Mouse (Mus musculus): ENCODE data around the gene Ppm1b. TPM values are rescaled to one million over a fixed set of nuclear protein-coding genes. Genes with fewer than 3 reads are reported as not detected.

Gene Ppm1b
- polyA plus RNA-seq, 1 experiment = 159 TPM

- TF ChIP-seq POLR2A (IDR thresholded peaks at IDR 0.05; ENCODE audit: control insufficient read depth, low read depth, low read length) = no peak
- no peak for TF ChIP-seq CTCF (IDR thresholded peaks at IDR 0.05; ENCODE audit: control insufficient read depth, insufficient read depth, insufficient replicate concordance, low read depth, low read length)
These were observed 13.5 kb upstream of the Ppm1b start for GRCm38 (mm10) chr17:84943033-84943393.

GRCm38 (mm10) chr17:84944348-84944747 is 12.2 kb upstream of the Ppm1b start:
- no peak overlapping the region for H3K27ac ChIP-seq (ENCODE audit: control insufficient read depth, insufficient read depth, low read depth, low read length)
- H3K36me3 ChIP-seq (ENCODE audit: control insufficient read depth, insufficient read depth, low read length) = no peaks in the 10 kb centered on the region
- TF ChIP-seq POLR2A (IDR thresholded peaks at IDR 0.05; ENCODE audit: control insufficient read depth, low read depth, low read length) (no peak), CTCF (IDR thresholded peaks at IDR 0.05; ENCODE audit: control insufficient read depth, insufficient read depth, insufficient replicate concordance, low read depth, low read length) (no peak)
- no peak overlapping the region for H3K4me3 ChIP-seq (ENCODE audit: control insufficient read depth, low read depth, low read length)
- no peaks in the 10 kb centered on the region for H3K27me3 ChIP-seq (ENCODE audit: control insufficient read depth, insufficient read depth, low read length)
- H3K4me1 ChIP-seq (ENCODE audit: control insufficient read depth, insufficient read depth, low read length) = no peaks in the 10 kb centered on the region

More at GRCm38 (mm10) chr17:84943033-84943393, 13.5 kb upstream of the Ppm1b start:
- H3K27ac ChIP-seq (ENCODE audit: control insufficient read depth, insufficient read depth, low read depth, low read length) = no peak overlapping the region
- no peaks in the 10 kb centered on the region for H3K4me1 ChIP-seq (ENCODE audit: control insufficient read depth, insufficient read depth, low read length)
- no peak overlapping the region for H3K4me3 ChIP-seq (ENCODE audit: control insufficient read depth, low read depth, low read length)
- no peaks in the 10 kb centered on the region for H3K27me3 ChIP-seq (ENCODE audit: control insufficient read depth, insufficient read depth, low read length)
- no peaks in the 10 kb centered on the region for H3K36me3 ChIP-seq (ENCODE audit: control insufficient read depth, insufficient read depth, low read length)

- no peaks in the 10 kb centered on the region for H3K4me1 ChIP-seq (ENCODE audit: control insufficient read depth, insufficient read depth, low read length)
- H3K27me3 ChIP-seq (ENCODE audit: control insufficient read depth, insufficient read depth, low read length) = no peaks in the 10 kb centered on the region
- H3K27ac ChIP-seq (ENCODE audit: control insufficient read depth, insufficient read depth, low read depth, low read length) = no peak overlapping the region
- no peaks in the 10 kb centered on the region for H3K36me3 ChIP-seq (ENCODE audit: control insufficient read depth, insufficient read depth, low read length)
- H3K4me3 ChIP-seq (ENCODE audit: control insufficient read depth, low read depth, low read length) = no peak overlapping the region
- TF ChIP-seq CTCF (IDR thresholded peaks at IDR 0.05; ENCODE audit: control insufficient read depth, insufficient read depth, insufficient replicate concordance, low read depth, low read length) (no peak), POLR2A (IDR thresholded peaks at IDR 0.05; ENCODE audit: control insufficient read depth, low read depth, low read length) (no peak)
These were observed 4.0 kb upstream of the Ppm1b start for GRCm38 (mm10) chr17:84952521-84952920.

GRCm38 (mm10) chr17:84953776-84954175 is 2.8 kb upstream of the Ppm1b start:
- TF ChIP-seq POLR2A (IDR thresholded peaks at IDR 0.05; ENCODE audit: control insufficient read depth, low read depth, low read length) (no peak), CTCF (IDR thresholded peaks at IDR 0.05; ENCODE audit: control insufficient read depth, insufficient read depth, insufficient replicate concordance, low read depth, low read length) (no peak)
- Histone ChIP-seq H3K36me3 (ENCODE audit: control insufficient read depth, insufficient read depth, low read length) (no peaks in the 10 kb centered on the region), H3K27ac (ENCODE audit: control insufficient read depth, insufficient read depth, low read depth, low read length) (no peak overlapping the region), H3K4me3 (ENCODE audit: control insufficient read depth, low read depth, low read length) (no peak overlapping the region), H3K27me3 (ENCODE audit: control insufficient read depth, insufficient read depth, low read length) (no peaks in the 10 kb centered on the region), H3K4me1 (ENCODE audit: control insufficient read depth, insufficient read depth, low read length) (no peaks in the 10 kb centered on the region)

- Histone ChIP-seq H3K36me3 (ENCODE audit: control insufficient read depth, insufficient read depth, low read length) (no peaks in the 10 kb centered on the region), H3K27ac (ENCODE audit: control insufficient read depth, insufficient read depth, low read depth, low read length) (no peak overlapping the region)
These were observed 1.7 kb upstream of the Ppm1b start for GRCm38 (mm10) chr17:84954881-84955280.

GRCm38 (mm10) chr17:84956931-84957486 is 468 bp downstream of the Ppm1b start:
- Histone ChIP-seq H3K36me3 (ENCODE audit: control insufficient read depth, insufficient read depth, low read length) (no peaks in the 10 kb centered on the region), H3K4me1 (ENCODE audit: control insufficient read depth, insufficient read depth, low read length) (peaks cover 4% of the 10 kb centered on the region), H3K4me3 (ENCODE audit: control insufficient read depth, low read depth, low read length) (peak overlapping the region; percentile 86), H3K27me3 (ENCODE audit: control insufficient read depth, insufficient read depth, low read length) (no peaks in the 10 kb centered on the region), H3K27ac (ENCODE audit: control insufficient read depth, insufficient read depth, low read depth, low read length) (peak overlapping the region; percentile 98)
- TF ChIP-seq CTCF (IDR thresholded peaks at IDR 0.05; ENCODE audit: control insufficient read depth, insufficient read depth, insufficient replicate concordance, low read depth, low read length) (no peak), POLR2A (IDR thresholded peaks at IDR 0.05; ENCODE audit: control insufficient read depth, low read depth, low read length) (peak; percentile 77)

More at GRCm38 (mm10) chr17:84954881-84955280, 1.7 kb upstream of the Ppm1b start:
- no peak for TF ChIP-seq POLR2A (IDR thresholded peaks at IDR 0.05; ENCODE audit: control insufficient read depth, low read depth, low read length)
- Histone ChIP-seq H3K4me3 (ENCODE audit: control insufficient read depth, low read depth, low read length) (no peak overlapping the region; the same call in 1 of the 2 replicates), H3K27me3 (ENCODE audit: control insufficient read depth, insufficient read depth, low read length) (no peaks in the 10 kb centered on the region), H3K4me1 (ENCODE audit: control insufficient read depth, insufficient read depth, low read length) (peaks cover 2% of the 10 kb centered on the region; the same call in 1 of the 2 replicates)

- Histone ChIP-seq H3K27ac (ENCODE audit: control insufficient read depth, insufficient read depth, low read depth, low read length) (peak overlapping the region; percentile 98), H3K36me3 (ENCODE audit: control insufficient read depth, insufficient read depth, low read length) (no peaks in the 10 kb centered on the region), H3K27me3 (ENCODE audit: control insufficient read depth, insufficient read depth, low read length) (no peaks in the 10 kb centered on the region), H3K4me3 (ENCODE audit: control insufficient read depth, low read depth, low read length) (peak overlapping the region; percentile 86), H3K4me1 (ENCODE audit: control insufficient read depth, insufficient read depth, low read length) (peaks cover 4% of the 10 kb centered on the region)
- TF ChIP-seq CTCF (IDR thresholded peaks at IDR 0.05; ENCODE audit: control insufficient read depth, insufficient read depth, insufficient replicate concordance, low read depth, low read length) (no peak), POLR2A (IDR thresholded peaks at IDR 0.05; ENCODE audit: control insufficient read depth, low read depth, low read length) (peak; percentile 87)
These were observed 1.1 kb downstream of the Ppm1b start for GRCm38 (mm10) chr17:84957487-84958259.

Measured in testis, adult 2 months (tissue).